Mouse (Mus musculus): ENCODE results near the gene Gdf2. TPM values are rescaled to one million over a fixed set of nuclear protein-coding genes. Genes with fewer than 3 reads are reported as not detected.

The Gdf2 gene
- total RNA-seq (2021): under 1 TPM; 0.10 to 0.34 TPM
- polyA plus RNA-seq (2012; rRNA removed): 0.16 and 0.20 TPM in 2 replicates
- long read RNA-seq: 0 reads

DNA sequence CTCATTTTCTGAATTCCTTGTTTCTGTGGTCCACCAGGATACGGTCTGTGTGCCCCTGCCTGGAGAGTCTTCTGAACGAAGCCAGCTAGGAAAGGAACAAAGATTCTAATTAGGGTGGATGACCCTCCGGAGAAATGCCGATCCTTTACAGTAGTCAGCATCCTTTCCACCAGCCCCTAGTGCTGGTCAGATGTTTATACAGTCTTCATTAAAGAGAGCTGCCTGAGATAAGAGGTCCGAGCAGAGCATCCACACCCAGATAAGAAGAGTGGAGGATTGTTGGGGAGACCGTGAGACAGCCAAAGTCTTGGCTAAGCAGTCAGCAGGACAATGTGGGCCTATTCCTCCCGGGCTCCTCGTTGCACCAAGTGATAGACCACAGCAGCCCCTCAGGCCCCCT lies at the start of gene Gdf2:
TSS of gene Gdf2 (plus strand) at position 301 of the 400 bp plus-strand sequence.
- no peak for DNase-seq
- intact Hi-C loops (cut with DNase I): no loop called here

DNA sequence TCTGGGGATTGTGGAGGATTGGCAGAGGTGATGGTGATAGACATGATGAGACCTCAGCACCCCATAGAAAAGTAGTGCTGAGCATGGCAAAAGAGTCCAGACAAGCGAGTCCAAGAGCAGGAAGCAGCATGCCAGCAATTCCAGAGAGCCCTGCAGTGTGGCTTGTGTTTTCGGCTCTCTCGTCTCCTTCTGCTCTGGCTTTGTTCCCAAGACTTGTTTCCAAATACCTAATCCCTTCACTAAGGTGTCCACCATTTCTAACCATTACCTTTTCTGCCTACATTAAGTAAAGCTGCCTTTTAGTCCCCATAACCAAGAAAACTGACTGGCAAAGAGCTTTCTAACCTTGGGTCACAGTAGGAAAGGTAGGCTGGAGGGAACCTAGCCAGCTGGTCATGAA lies 49.3 kb upstream of the Gdf2 start:
- peaks cover 3% of the 10 kb centered on the region for H3K4me1 ChIP-seq (ENCODE audit: control insufficient read depth, insufficient read depth, low read length)
- TF ChIP-seq CTCF (IDR thresholded peaks at IDR 0.05) (no peak), POLR2A (IDR thresholded peaks at IDR 0.05; ENCODE audit: insufficient read depth, low read depth, low read length) (no peak), EP300 (IDR thresholded peaks at IDR 0.05; ENCODE audit: insufficient read depth, low read depth, low read length) (no peak)
- no peaks in the 10 kb centered on the region for H3K36me3 ChIP-seq (ENCODE audit: control insufficient read depth, insufficient read depth, low read length)
- H3K79me2 ChIP-seq (replicated peaks; ENCODE audit: control insufficient read depth, insufficient read depth, low read length): no peaks in the 10 kb centered on the region
- no peak overlapping the region for H3K27ac ChIP-seq
- no peaks in the 10 kb centered on the region for H3K27me3 ChIP-seq (ENCODE audit: control insufficient read depth, insufficient read depth, low read length)
- no peak overlapping the region for H3K9ac ChIP-seq (ENCODE audit: low read depth, low read length)
- no peak for DNase-seq
- intact Hi-C loops (cut with DNase I): no loop called here
- H3K4me3 ChIP-seq: no peak overlapping the region
- WGBS: 79% methylated on average over 3 of the region's 3 CpGs

More for the DNA sequence above, at the start of gene Gdf2:
- WGBS: 26% methylated on average over 8 of the region's 8 CpGs
- Histone ChIP-seq H3K27me3 (ENCODE audit: control insufficient read depth, insufficient read depth, low read length) (no peaks in the 10 kb centered on the region), H3K4me3 (no peak within 1 kb of the TSS), H3K9ac (ENCODE audit: low read depth, low read length) (no peak within 1 kb of the TSS), H3K79me2 (replicated peaks; ENCODE audit: control insufficient read depth, insufficient read depth, low read length) (no peaks in the 10 kb centered on the region), H3K4me1 (ENCODE audit: control insufficient read depth, insufficient read depth, low read length) (no peaks in the 10 kb centered on the region), H3K36me3 (ENCODE audit: control insufficient read depth, insufficient read depth, low read length) (no peaks in the 10 kb centered on the region), H3K27ac (no peak within 1 kb of the TSS)
- TF ChIP-seq POLR2A (IDR thresholded peaks at IDR 0.05; ENCODE audit: insufficient read depth, low read depth, low read length) (no peak), CTCF (IDR thresholded peaks at IDR 0.05) (no peak), EP300 (IDR thresholded peaks at IDR 0.05; ENCODE audit: insufficient read depth, low read depth, low read length) (no peak)

DNA sequence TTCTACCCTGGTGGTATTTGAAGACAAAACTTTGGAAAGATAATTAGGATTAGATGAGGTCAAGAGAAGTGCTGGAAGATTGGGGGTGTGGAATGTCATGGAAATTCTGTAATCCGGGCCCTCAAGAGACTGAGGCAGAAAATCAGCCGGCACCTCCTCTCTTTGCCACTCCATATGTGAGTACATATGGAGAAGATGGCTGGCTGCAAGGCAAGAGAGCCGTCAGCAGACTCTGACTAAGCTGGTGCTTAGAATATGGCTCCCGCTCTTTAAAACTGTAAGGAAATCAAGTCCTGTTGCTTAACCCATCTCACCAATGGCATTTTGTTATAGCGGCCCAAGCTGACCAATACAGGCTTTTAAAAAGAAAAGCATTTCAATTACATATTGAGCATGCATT lies 45.1 kb upstream of the Gdf2 start:
- peaks cover 4% of the 10 kb centered on the region for H3K4me1 ChIP-seq (ENCODE audit: control insufficient read depth, insufficient read depth, low read length)
- 91% methylated on average over 5 of the region's 5 CpGs for WGBS
- H3K4me3 ChIP-seq: no peak overlapping the region
- no peak overlapping the region for H3K27ac ChIP-seq
- no peaks in the 10 kb centered on the region for H3K79me2 ChIP-seq (replicated peaks; ENCODE audit: control insufficient read depth, insufficient read depth, low read length)
- H3K9ac ChIP-seq (ENCODE audit: low read depth, low read length): no peak overlapping the region
- DNase-seq: no peak
- TF ChIP-seq CTCF (IDR thresholded peaks at IDR 0.05) (no peak), EP300 (IDR thresholded peaks at IDR 0.05; ENCODE audit: insufficient read depth, low read depth, low read length) (no peak), POLR2A (IDR thresholded peaks at IDR 0.05; ENCODE audit: insufficient read depth, low read depth, low read length) (no peak)
- intact Hi-C loops (cut with DNase I): no loop called here
- H3K27me3 ChIP-seq (ENCODE audit: control insufficient read depth, insufficient read depth, low read length): no peaks in the 10 kb centered on the region
- no peaks in the 10 kb centered on the region for H3K36me3 ChIP-seq (ENCODE audit: control insufficient read depth, insufficient read depth, low read length)

DNA sequence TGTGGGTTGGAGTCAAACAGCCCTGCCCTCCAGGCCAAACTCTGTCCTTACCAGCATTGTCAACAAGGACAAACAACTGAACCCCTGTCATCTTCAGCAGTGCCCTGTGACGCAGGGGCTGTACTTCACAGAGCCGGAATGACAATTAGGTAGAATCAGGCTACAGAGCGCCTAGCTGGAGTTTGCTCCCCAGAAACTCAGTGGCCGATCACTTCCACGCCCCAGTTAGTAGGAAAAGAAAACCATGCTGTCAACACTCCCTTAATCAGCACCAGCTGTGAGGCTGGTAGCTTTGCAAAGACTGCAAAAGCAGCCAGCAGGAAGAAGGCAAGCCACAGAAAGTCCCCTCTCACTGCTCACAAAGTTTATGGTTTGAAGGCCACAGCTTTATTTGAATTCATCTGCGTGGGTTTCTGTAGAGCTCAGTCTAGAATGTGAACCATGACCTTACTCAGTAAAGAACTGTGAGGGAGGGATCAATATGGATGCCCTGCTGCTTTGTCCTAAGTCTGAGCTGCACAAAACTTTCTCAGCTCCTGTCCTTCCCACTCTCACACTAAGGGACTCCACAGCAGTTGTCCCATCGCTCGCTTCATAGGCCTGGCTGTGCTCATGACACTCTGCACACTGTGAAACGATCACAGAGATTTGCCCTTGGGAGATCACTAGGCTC lies 44.1 kb upstream of the Gdf2 start:
- Histone ChIP-seq H3K4me3 (no peak overlapping the region), H3K79me2 (replicated peaks; ENCODE audit: control insufficient read depth, insufficient read depth, low read length) (no peaks in the 10 kb centered on the region), H3K36me3 (ENCODE audit: control insufficient read depth, insufficient read depth, low read length) (no peaks in the 10 kb centered on the region), H3K27ac (peak overlapping the region; percentile 55), H3K4me1 (ENCODE audit: control insufficient read depth, insufficient read depth, low read length) (peaks cover 4% of the 10 kb centered on the region), H3K27me3 (ENCODE audit: control insufficient read depth, insufficient read depth, low read length) (no peaks in the 10 kb centered on the region), H3K9ac (ENCODE audit: low read depth, low read length) (no peak overlapping the region)
- TF ChIP-seq CTCF (IDR thresholded peaks at IDR 0.05): no peak
- TF ChIP-seq POLR2A (IDR thresholded peaks at IDR 0.05; ENCODE audit: insufficient read depth, low read depth, low read length): no peak
- TF ChIP-seq EP300 (IDR thresholded peaks at IDR 0.05; ENCODE audit: insufficient read depth, low read depth, low read length): no peak
- intact Hi-C loops (cut with DNase I): no loop called here
- WGBS: 44% methylated on average over 9 of the region's 9 CpGs
- DNase-seq: peak; percentile 44 to 51

DNA sequence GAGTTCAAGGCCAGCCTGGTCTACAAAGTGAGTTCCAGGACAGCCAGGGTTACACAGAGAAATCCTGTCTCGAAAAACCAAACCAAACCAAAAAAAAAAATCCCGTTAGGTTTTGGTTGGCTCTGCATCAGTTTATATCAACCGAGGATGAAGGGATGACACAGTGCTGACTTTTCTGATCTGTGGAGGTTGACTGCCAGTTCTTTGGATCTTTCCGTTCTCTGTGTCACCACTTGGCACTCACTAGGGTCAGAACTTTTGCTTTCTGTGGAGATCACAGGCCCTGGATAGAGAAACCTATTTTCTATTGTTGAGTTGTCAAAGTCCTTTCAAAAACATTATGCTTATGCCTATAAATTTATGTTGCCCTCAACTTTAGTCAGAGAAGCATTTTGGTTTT lies 38.1 kb upstream of the Gdf2 start:
- TF ChIP-seq EP300 (IDR thresholded peaks at IDR 0.05; ENCODE audit: insufficient read depth, low read depth, low read length) (no peak), CTCF (IDR thresholded peaks at IDR 0.05) (no peak), POLR2A (IDR thresholded peaks at IDR 0.05; ENCODE audit: insufficient read depth, low read depth, low read length) (no peak)
- Histone ChIP-seq H3K27ac (no peak overlapping the region), H3K4me1 (ENCODE audit: control insufficient read depth, insufficient read depth, low read length) (peaks cover 1% of the 10 kb centered on the region; the same call in 1 of the 2 replicates), H3K79me2 (replicated peaks; ENCODE audit: control insufficient read depth, insufficient read depth, low read length) (no peaks in the 10 kb centered on the region), H3K27me3 (ENCODE audit: control insufficient read depth, insufficient read depth, low read length) (no peaks in the 10 kb centered on the region), H3K36me3 (ENCODE audit: control insufficient read depth, insufficient read depth, low read length) (no peaks in the 10 kb centered on the region), H3K9ac (ENCODE audit: low read depth, low read length) (no peak overlapping the region), H3K4me3 (no peak overlapping the region)
- WGBS: 75% methylated on average over 4 of the region's 4 CpGs
- intact Hi-C loops (cut with DNase I): no loop called here
- no peak for DNase-seq

DNA sequence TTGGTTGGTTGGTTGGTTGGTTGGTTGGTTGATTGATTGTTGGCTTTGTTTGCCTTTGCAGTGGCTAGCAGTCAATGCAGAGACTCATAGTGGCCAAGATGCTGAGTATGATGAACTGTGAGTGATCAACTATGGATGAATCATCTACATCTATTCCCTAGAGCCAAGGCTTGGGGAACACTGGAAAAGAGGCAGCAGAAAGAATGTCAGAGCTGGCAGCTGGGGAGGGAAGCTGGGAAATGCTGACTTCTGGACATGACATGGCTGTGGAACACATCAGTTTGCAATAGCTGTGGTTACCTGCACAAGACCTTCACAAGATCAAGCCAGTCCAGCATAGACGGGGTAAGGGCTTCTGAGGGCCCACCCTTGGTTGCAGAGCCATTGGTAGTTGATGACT lies 37.6 kb upstream of the Gdf2 start:
- WGBS: 78% methylated on average over 1 of the region's 1 CpGs
- DNase-seq: no peak

More for the DNA sequence above, 37.6 kb upstream of the Gdf2 start:
- Histone ChIP-seq H3K27ac (no peak overlapping the region), H3K9ac (ENCODE audit: low read depth, low read length) (no peak overlapping the region), H3K27me3 (ENCODE audit: control insufficient read depth, insufficient read depth, low read length) (no peaks in the 10 kb centered on the region), H3K79me2 (replicated peaks; ENCODE audit: control insufficient read depth, insufficient read depth, low read length) (no peaks in the 10 kb centered on the region), H3K4me1 (ENCODE audit: control insufficient read depth, insufficient read depth, low read length) (peaks cover 1% of the 10 kb centered on the region; the same call in 1 of the 2 replicates), H3K4me3 (no peak overlapping the region), H3K36me3 (ENCODE audit: control insufficient read depth, insufficient read depth, low read length) (no peaks in the 10 kb centered on the region)
- intact Hi-C loops (cut with DNase I): no loop called here
- TF ChIP-seq POLR2A (IDR thresholded peaks at IDR 0.05; ENCODE audit: insufficient read depth, low read depth, low read length): no peak
- no peak for TF ChIP-seq CTCF (IDR thresholded peaks at IDR 0.05)
- no peak for TF ChIP-seq EP300 (IDR thresholded peaks at IDR 0.05; ENCODE audit: insufficient read depth, low read depth, low read length)
